Mouse (Mus musculus) limb, embryonic 13.5 days (tissue): ENCODE data around the gene Nrsn2. TPM values are rescaled to one million over a fixed set of nuclear protein-coding genes. Genes with fewer than 3 reads are reported as not detected.

Experiments
- ATAC-seq: fragments of 200-750 bp; cut with Nextera tagmentation; 2 replicates; pipeline ENCODE4 v1.8.0; 2017; ENCODE audit warnings: low read depth, moderate number of reproducible peaks, moderate TSS enrichment; ENCODE audit not compliant: low FRiP score
- H3K27ac ChIP-seq: fragments of 300-500 bp; sonication (generic); 2 replicates; pipeline ENCODE4 v1.5.1; 2015; ENCODE audit warnings: inconsistent platforms, mild to moderate bottlenecking, moderate library complexity
- H3K27me3 ChIP-seq: fragments of 300-500 bp; sonication (generic); 2 replicates; pipeline ENCODE4 v1.6.1; 2015; ENCODE audit warnings: mild to moderate bottlenecking, inconsistent platforms
- H3K36me3 ChIP-seq: fragments of 300-500 bp; sonication (generic); 2 replicates; pipeline ENCODE4 v1.6.1; 2015; ENCODE audit warnings: inconsistent platforms, mild to moderate bottlenecking, moderate library complexity
- H3K4me1 ChIP-seq: fragments of 300-500 bp; sonication (generic); 2 replicates; pipeline ENCODE4 v1.6.1; 2015; ENCODE audit warnings: inconsistent platforms
- H3K4me2 ChIP-seq: fragments of 300-500 bp; sonication (generic); replicated peaks from 2 replicates; pipeline ENCODE4 v1.6.1; 2015; ENCODE audit warnings: inconsistent platforms, mild to moderate bottlenecking, moderate library complexity
- H3K4me3 ChIP-seq: fragments of 300-500 bp; sonication (generic); 2 replicates; pipeline ENCODE4 v1.5.1; 2015; ENCODE audit warnings: moderate library complexity, mild to moderate bottlenecking, inconsistent platforms
- H3K9ac ChIP-seq: fragments of 300-500 bp; sonication (generic); 2 replicates; pipeline ENCODE4 v1.6.1; 2015; ENCODE audit warnings: mild to moderate bottlenecking, inconsistent platforms
- H3K9me3 ChIP-seq: fragments of 300-500 bp; sonication (generic); 2 replicates; pipeline ENCODE4 v1.6.1; 2016; ENCODE audit warnings: inconsistent platforms
- WGBS: fragments of 180-500 bp; shearing (Covaris S2); methylation state at CpG from one replicate; pipeline ENCODE4 v1.1.7; 2015; 5-methylcytosine and 5-hydroxymethylcytosine counted together
- polyA plus RNA-seq: library from polyadenylated mRNA; unstranded; fragments of >200 nt; fragmentation: Nextera tagmentation; extraction: Ambion mirVana; gene quantifications from 2 replicates; pipeline ENCODE4 v1.2.1, GENCODE M21; 2015

Gene Nrsn2
- polyA plus RNA-seq, 1 experiment from 2014 or later = 4.6 TPM

GRCm38 (mm10) chr2:152399122-152399542 is 22.7 kb upstream of the Nrsn2 start:
- Histone ChIP-seq H3K9ac (peak overlapping the region; percentile 68), H3K4me1 (peaks cover 30% of the 10 kb centered on the region), H3K4me2 (peak overlapping the region; percentile 94), H3K9me3 (no peaks in the 10 kb centered on the region), H3K27ac (peak overlapping the region; percentile 99), H3K36me3 (peaks cover 7% of the 10 kb centered on the region), H3K4me3 (peak overlapping the region; percentile 92), H3K27me3 (no peaks in the 10 kb centered on the region)
- ATAC-seq = no peak
- WGBS = under 1% methylated on average over 13 of the region's 13 CpGs

DNA sequence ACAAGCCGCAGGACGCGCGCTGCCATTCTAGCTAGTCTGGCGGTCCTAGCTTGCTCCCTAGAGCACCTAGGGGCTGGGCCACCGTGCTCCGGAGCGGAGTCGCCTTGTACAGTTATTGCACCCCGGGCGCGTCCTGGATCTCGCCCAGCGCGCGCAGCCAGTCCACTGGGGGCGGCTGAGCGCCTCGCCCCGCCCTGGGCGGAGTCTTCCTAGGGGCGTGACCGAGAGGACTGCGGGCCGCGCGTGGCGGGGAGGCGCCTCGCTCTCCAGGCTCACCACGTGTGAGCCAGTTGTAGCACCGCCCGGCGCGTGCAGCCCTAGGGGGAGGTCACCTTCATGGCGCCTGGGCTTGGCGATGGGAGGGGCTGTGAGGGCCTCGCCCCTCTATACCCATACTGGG is 22.3 kb upstream of the Nrsn2 start:
- peaks cover 35% of the 10 kb centered on the region for H3K4me1 ChIP-seq
- H3K9me3 ChIP-seq = no peaks in the 10 kb centered on the region
- H3K27me3 ChIP-seq = no peaks in the 10 kb centered on the region
- H3K4me3 ChIP-seq = peak overlapping the region; percentile 92
- under 1% methylated on average over 38 of the region's 38 CpGs for WGBS
- H3K4me2 ChIP-seq = peak overlapping the region; percentile 94
- peak; percentile 85 for ATAC-seq
- H3K9ac ChIP-seq = peak overlapping the region; percentile 68
- H3K36me3 ChIP-seq = peaks cover 10% of the 10 kb centered on the region
- peak overlapping the region; percentile 99 for H3K27ac ChIP-seq

DNA sequence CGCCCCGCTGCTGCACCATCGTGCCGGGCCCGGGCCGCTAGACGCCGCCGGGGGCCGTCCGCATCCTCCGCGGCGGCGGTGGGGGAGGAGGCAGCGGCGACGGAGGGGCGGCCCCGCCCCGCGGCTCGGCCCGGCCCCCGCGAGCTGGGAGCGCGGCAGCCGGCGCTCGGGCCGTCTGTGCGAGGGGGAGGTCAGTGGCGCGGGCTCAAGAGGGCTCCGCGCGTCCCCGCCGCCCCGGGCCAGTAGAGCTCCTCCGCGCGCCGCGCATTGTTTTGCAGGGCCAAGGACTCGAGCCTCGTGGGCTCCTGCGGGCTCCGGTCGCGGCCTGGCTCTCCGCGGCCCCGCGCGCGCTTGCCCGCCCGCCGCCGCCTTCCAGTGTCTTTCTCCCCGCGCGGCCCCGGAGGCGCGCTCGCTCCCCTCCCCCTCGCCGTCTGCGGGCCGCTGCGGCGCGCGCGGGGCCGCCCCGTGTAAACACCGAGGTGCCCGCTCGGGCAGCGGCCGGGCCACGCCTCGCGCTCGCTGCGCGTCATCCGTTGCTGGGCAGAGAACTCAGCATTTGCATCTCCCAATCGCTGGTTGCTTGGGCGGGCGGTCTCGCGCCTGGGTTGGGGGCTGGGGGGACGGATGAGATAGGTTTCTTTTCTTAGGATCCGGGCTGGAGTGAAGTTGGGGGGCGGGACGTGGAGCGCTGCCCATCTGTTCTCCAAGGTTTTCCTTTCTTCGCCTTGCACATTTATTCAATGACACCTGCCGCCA is 21.4 kb upstream of the Nrsn2 start, which contains the start of gene Sox12:
Gene Sox12, minus strand, starts transcription at position 384 of the 756 bp plus-strand sequence.
- H3K36me3 ChIP-seq = peaks cover 17% of the 10 kb centered on the region
- no peaks in the 10 kb centered on the region for H3K9me3 ChIP-seq
- peak; percentile 60 for ATAC-seq
- under 1% methylated on average over 51 of the region's 104 CpGs for WGBS
- peak within 1 kb of the TSS; percentile 92 for H3K4me3 ChIP-seq
- H3K9ac ChIP-seq = peak within 1 kb of the TSS; percentile 98
- H3K27me3 ChIP-seq = no peaks in the 10 kb centered on the region
- peak within 1 kb of the TSS; percentile 99 for H3K27ac ChIP-seq
- H3K4me1 ChIP-seq = peaks cover 40% of the 10 kb centered on the region
- peak within 1 kb of the TSS; percentile 94 for H3K4me2 ChIP-seq

GRCm38 (mm10) chr2:152397004-152397589 is 20.7 kb upstream of the Nrsn2 start:
- peak overlapping the region; percentile 94 for H3K4me2 ChIP-seq
- H3K4me1 ChIP-seq = peaks cover 40% of the 10 kb centered on the region
- no peaks in the 10 kb centered on the region for H3K27me3 ChIP-seq
- WGBS = under 1% methylated on average over 74 of the region's 77 CpGs
- H3K4me3 ChIP-seq = peak overlapping the region; percentile 92
- peak overlapping the region; percentile 98 for H3K9ac ChIP-seq
- peaks cover 17% of the 10 kb centered on the region for H3K36me3 ChIP-seq
- ATAC-seq = no peak
- no peaks in the 10 kb centered on the region for H3K9me3 ChIP-seq
- peak overlapping the region; percentile 99 for H3K27ac ChIP-seq

- 0% methylated on average over 44 of the region's 46 CpGs for WGBS
- Histone ChIP-seq H3K4me2 (peak overlapping the region; percentile 94), H3K36me3 (peaks cover 17% of the 10 kb centered on the region), H3K4me1 (peaks cover 40% of the 10 kb centered on the region), H3K9me3 (no peaks in the 10 kb centered on the region), H3K4me3 (peak overlapping the region; percentile 92), H3K27ac (peak overlapping the region; percentile 99), H3K9ac (peak overlapping the region; percentile 98), H3K27me3 (no peaks in the 10 kb centered on the region)
- ATAC-seq = peak; percentile 74
These were observed 19.9 kb upstream of the Nrsn2 start for GRCm38 (mm10) chr2:152396110-152397003.

- Histone ChIP-seq H3K9me3 (no peaks in the 10 kb centered on the region), H3K36me3 (peaks cover 17% of the 10 kb centered on the region), H3K4me2 (peak overlapping the region; percentile 94), H3K4me1 (peaks cover 40% of the 10 kb centered on the region), H3K4me3 (peak overlapping the region; percentile 92), H3K27ac (peak overlapping the region; percentile 55), H3K9ac (peak overlapping the region; percentile 72), H3K27me3 (no peaks in the 10 kb centered on the region)
- ATAC-seq = no peak
- 15% methylated on average over 13 of the region's 13 CpGs for WGBS
These were observed 19.0 kb upstream of the Nrsn2 start for GRCm38 (mm10) chr2:152395271-152395920.

DNA sequence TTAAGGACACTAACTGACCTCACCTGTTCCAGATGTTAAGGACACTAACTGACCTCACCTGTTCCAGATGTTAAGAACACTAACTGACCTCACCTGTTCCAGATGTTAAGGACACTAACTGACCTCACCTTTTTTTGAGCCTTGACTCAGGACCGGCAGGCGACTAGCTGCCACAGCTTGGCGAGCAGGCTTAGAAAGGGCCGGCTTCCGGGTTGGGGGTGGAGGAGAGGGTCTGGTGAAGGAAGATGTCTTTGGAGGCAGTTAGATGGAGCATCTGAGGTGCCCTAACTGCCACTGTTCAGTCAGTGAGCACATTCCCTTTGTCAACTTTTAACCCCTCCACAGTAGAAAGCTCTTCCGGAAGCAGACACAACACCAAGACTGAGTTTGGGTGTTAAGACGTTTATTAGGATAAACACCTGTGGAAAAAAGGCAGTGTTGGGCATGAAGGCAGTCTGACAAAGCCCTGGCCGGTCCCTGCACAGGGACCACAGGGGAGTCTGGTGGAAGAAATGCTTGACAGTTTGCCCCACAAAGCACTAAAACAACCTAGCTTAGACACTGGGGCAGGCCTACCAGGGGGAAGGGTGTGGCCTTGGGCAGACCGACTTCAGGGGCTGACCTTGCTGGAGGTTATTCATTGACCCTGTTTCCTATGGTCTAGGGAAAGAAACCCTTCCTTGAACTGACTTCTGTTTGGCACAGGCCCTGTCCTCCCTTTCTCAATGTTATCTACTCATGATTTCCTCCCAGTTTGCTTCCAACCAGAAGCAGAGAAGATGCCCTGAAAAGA is 17.0 kb upstream of the Nrsn2 start:
- ATAC-seq = no peak
- Histone ChIP-seq H3K27ac (peak overlapping the region; percentile 10; the same call in 1 of the 2 replicates), H3K9ac (no peak overlapping the region), H3K4me3 (peak overlapping the region; percentile 92; the same call in 1 of the 2 replicates), H3K9me3 (no peaks in the 10 kb centered on the region), H3K4me1 (peaks cover 27% of the 10 kb centered on the region), H3K27me3 (no peaks in the 10 kb centered on the region), H3K4me2 (peak overlapping the region; percentile 94; the same call in 1 of the 2 replicates), H3K36me3 (peaks cover 17% of the 10 kb centered on the region)
- WGBS = 40% methylated on average over 9 of the region's 9 CpGs

GRCm38 (mm10) chr2:152392786-152393185 is 16.3 kb upstream of the Nrsn2 start:
- no peaks in the 10 kb centered on the region for H3K9me3 ChIP-seq
- H3K4me3 ChIP-seq = no peak overlapping the region
- H3K36me3 ChIP-seq = peaks cover 17% of the 10 kb centered on the region
- no peak overlapping the region for H3K4me2 ChIP-seq
- H3K9ac ChIP-seq = no peak overlapping the region
- H3K27ac ChIP-seq = no peak overlapping the region
- H3K27me3 ChIP-seq = no peaks in the 10 kb centered on the region
- peaks cover 27% of the 10 kb centered on the region for H3K4me1 ChIP-seq
- no peak for ATAC-seq
- 22% methylated on average over 3 of the region's 3 CpGs for WGBS

GRCm38 (mm10) chr2:152384191-152384590 is 7.8 kb upstream of the Nrsn2 start:
- H3K27ac ChIP-seq = no peak overlapping the region
- no peak overlapping the region for H3K9ac ChIP-seq
- no peak overlapping the region for H3K4me2 ChIP-seq
- 82% methylated on average over 4 of the region's 4 CpGs for WGBS
- H3K36me3 ChIP-seq = no peaks in the 10 kb centered on the region
- no peak overlapping the region for H3K4me3 ChIP-seq
- ATAC-seq = no peak
- H3K4me1 ChIP-seq = no peaks in the 10 kb centered on the region
- no peaks in the 10 kb centered on the region for H3K27me3 ChIP-seq
- H3K9me3 ChIP-seq = no peaks in the 10 kb centered on the region

- WGBS = 5% methylated on average over 21 of the region's 21 CpGs
- Histone ChIP-seq H3K9ac (peak overlapping the region; percentile 53; the same call in 1 of the 2 replicates), H3K4me2 (peak overlapping the region; percentile 62), H3K36me3 (no peaks in the 10 kb centered on the region), H3K4me1 (peaks cover 16% of the 10 kb centered on the region), H3K4me3 (peak overlapping the region; percentile 33), H3K27ac (no peak overlapping the region), H3K27me3 (peaks cover 30% of the 10 kb centered on the region), H3K9me3 (no peaks in the 10 kb centered on the region)
- peak; percentile 64; the same call in 1 of the 2 replicates for ATAC-seq
These were observed 640 bp downstream of the Nrsn2 start for GRCm38 (mm10) chr2:152375652-152376344.
